Mouse (Mus musculus): ENCODE data around the gene Mfsd6. TPM values are rescaled to one million over a fixed set of nuclear protein-coding genes. Genes with fewer than 3 reads are reported as not detected.
A peak's percentile ranks its signal among the peaks of the same experiment; 100 is the strongest.
"Not testable (repeated sequence)": the region's sequence is repeated elsewhere in the genome, so short reads cannot be mapped to it uniquely, and the experiment has no call there.

Gene Mfsd6
- polyA plus RNA-seq, 1 experiment from 2014 or later: 28.6 TPM

DNA sequence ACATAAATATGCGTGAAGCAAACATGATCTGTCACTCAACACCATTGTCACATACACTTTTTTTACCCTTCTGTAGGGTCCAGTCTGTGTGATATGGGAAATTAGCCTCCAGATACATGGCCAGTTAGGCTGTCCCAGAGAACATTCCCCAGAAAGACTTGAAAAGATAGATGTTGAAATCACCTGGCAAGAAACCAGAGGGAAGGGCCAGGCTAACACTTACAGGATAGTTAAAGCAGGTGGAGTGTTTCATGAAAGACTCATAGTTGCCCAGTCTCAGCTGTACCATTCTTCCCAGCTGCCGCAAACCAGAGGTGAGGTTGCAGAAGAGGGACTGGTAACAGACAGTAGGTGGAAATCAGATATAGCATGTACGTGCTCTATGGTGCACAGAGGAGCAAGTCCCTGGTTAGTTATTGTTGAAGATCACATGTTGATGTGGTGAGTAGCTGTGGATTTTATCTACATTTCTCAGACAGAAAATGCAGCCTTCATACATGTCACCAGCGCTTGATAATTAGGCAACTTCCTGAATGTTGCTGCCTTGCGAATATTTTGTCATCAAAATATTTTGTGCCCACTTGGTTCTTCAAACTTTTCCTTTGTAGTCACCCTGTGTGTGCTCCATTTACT is 1.7 kb upstream of the Mfsd6 start:
- Histone ChIP-seq H3K4me3 (ENCODE audit: inconsistent target) (no peak overlapping the region), H3K79me2 (ENCODE audit: inconsistent target) (peaks cover 24% of the 10 kb centered on the region; the same call in 1 of the 2 replicates), H3K36me3 (ENCODE audit: inconsistent target) (no peaks in the 10 kb centered on the region), H3K27ac (no peak overlapping the region)
- WGBS (ENCODE audit: missing documents): 59% methylated on average over 5 of the region's 5 CpGs

DNA sequence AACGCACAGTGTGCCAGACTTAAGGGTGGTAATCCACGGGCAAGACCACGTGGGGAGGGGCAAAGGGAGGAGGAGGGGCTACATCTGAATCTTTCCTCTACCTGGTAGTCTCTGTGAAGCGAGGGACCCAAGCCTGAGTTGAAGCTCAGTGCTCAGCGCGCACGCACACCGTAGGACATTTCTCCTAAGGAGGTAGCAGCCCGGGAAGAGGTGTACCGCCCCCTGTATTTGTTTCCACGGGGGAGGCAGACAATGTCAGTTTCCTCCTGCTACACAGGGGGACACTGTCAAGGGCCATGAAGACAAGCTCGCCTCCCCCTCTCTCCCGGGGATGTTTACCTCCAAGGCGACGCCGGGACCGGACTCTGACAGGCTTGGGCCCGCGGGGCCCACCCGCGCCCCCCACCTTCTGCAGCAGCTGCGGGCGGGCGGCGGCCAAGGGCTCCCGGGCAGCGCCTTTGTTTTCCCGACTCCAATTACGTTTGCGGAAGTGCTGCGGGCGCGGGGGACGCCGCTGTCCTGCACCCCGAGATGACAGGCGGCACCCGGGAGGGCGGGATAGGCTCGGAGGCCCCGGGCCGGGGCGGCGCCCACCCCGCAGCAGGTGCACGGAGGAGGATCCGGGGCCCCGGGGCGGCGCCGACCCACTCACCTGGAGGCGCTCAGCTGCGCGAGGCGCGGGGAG is 749 bp downstream of the Mfsd6 start:
- Histone ChIP-seq H3K36me3 (ENCODE audit: inconsistent target) (no peaks in the 10 kb centered on the region), H3K27ac (no peak overlapping the region), H3K79me2 (ENCODE audit: inconsistent target) (peaks cover 36% of the 10 kb centered on the region), H3K4me3 (ENCODE audit: inconsistent target) (peak overlapping the region; percentile 49)
- WGBS (ENCODE audit: missing documents): 1% methylated on average over 53 of the region's 56 CpGs

DNA sequence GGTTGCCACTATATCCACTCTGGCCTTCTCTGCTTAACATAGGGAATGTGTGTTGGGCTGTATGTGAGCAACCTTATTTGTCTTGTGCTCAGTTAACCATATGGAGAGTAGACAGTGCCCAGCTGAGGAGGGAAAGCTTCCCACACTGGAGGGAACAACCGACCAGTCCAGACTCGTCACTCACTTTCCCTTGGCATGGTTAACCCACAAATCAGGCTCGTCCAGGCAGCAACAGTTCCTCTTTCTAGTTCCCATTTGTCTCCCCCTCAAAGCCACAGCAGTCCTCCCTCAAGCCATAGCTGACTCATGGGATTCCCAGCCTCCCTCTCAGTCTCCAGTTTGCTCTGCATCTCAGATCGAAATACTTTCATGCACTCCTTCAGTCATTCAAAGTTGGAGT is 4.7 kb downstream of the Mfsd6 start:
- no peak overlapping the region for H3K4me3 ChIP-seq (ENCODE audit: inconsistent target)
- 3% methylated on average over 4 of the region's 4 CpGs for WGBS (ENCODE audit: missing documents)
- H3K27ac ChIP-seq: no peak overlapping the region
- no peaks in the 10 kb centered on the region for H3K36me3 ChIP-seq (ENCODE audit: inconsistent target)
- peaks cover 76% of the 10 kb centered on the region for H3K79me2 ChIP-seq (ENCODE audit: inconsistent target)

DNA sequence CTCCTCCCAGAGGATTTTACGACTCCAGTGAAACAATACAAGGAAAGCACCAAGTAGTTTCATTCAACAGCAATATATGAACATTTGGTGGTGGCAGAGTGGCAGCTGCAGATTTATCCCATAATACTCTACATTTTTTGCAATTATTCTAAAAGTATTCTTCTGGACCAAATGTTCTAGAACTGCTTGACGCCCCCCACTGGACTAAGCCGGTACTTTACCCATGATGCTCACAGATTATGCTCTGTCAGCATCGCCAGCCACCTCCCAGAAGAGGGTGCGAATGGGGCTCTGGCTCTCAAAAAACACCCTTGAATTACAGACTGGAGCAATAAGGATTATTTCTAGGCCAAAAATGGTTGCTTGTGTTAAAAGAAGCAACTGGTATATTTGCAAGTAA is 8.2 kb downstream of the Mfsd6 start:
- Histone ChIP-seq H3K79me2 (ENCODE audit: inconsistent target) (peaks cover 70% of the 10 kb centered on the region), H3K36me3 (ENCODE audit: inconsistent target) (no peaks in the 10 kb centered on the region), H3K4me3 (ENCODE audit: inconsistent target) (no peak overlapping the region), H3K27ac (no peak overlapping the region)
- 85% methylated on average over 5 of the region's 5 CpGs for WGBS (ENCODE audit: missing documents)

DNA sequence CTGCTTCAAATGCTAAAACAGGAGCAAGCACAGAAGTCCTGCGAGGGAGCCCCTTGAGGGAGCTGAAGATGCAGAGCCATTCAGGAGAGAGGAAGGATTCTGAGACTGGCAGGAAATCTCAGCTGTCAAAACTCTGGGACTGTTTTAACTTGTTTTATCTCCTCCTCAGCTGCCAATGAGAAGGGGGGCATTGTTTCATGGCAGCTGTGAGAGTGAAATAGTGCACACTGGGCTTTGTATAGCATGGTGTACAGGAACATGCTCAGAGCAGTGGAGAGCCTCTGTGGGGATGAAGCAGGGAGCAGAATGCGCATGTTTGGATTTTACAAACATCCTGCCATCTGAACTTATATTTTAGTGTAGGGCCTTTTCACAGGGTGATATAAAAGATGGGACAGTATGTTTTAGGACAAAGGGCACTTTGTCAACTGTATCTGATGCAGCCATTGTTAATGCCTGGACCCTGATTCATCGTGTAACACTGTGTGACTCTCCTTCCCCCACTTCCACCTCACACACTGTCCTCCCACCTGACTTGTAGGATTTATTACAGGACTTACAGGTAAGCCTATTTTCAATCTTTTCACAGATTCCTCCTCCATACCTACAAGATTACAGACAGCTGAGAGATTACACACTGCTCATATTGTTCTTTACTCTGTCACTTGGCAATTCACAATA is 9.1 kb downstream of the Mfsd6 start:
- Histone ChIP-seq H3K36me3 (ENCODE audit: inconsistent target) (no peaks in the 10 kb centered on the region), H3K79me2 (ENCODE audit: inconsistent target) (peaks cover 68% of the 10 kb centered on the region), H3K4me3 (ENCODE audit: inconsistent target) (no peak overlapping the region), H3K27ac (no peak overlapping the region)
- WGBS (ENCODE audit: missing documents): 79% methylated on average over 3 of the region's 3 CpGs

DNA sequence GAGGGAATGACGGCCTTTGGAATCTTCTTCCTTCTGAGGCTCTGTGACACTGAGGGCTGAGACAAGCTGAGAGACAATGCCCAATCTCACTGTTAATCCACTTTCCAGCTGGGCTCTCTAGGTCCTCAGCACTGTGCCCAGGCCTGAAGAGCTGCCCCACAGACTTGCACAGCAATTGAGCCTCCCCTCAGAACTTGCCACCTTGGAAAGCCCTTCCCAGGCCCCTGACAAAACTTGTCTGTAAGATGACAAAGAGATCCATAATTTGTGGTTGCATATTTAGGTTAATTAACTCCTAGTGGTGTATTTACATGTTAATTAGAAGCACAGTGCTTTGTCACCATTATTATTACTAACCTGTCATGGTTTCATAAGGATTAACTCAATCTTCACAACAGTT is 12.8 kb downstream of the Mfsd6 start:
- H3K27ac ChIP-seq: no peak overlapping the region
- peaks cover 52% of the 10 kb centered on the region for H3K79me2 ChIP-seq (ENCODE audit: inconsistent target)
- no peak overlapping the region for H3K4me3 ChIP-seq (ENCODE audit: inconsistent target)
- H3K36me3 ChIP-seq (ENCODE audit: inconsistent target): no peaks in the 10 kb centered on the region
- WGBS (ENCODE audit: missing documents): 83% methylated on average over 1 of the region's 1 CpGs

DNA sequence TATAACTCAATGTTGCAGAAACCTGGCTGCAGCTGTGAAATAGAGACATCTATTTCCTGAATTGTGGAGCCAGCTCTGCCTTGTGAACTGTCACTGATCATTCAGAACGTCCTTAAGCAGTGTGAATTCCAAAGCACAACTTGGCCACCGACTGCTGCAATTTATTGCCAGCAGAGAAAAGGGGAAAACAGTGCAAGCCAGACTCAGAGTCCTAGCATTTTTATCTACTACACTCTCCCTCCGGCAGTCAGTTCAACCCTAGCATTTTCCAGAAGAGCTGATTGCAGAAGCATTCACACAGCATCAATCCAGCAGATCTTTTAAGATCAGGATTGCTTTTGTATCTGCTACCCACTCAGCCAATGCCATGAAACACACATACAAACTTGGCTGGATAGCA is 13.2 kb downstream of the Mfsd6 start:
- Histone ChIP-seq H3K79me2 (ENCODE audit: inconsistent target) (peaks cover 48% of the 10 kb centered on the region), H3K4me3 (ENCODE audit: inconsistent target) (no peak overlapping the region)
- 87% methylated on average over 3 of the region's 3 CpGs for WGBS (ENCODE audit: missing documents)

DNA sequence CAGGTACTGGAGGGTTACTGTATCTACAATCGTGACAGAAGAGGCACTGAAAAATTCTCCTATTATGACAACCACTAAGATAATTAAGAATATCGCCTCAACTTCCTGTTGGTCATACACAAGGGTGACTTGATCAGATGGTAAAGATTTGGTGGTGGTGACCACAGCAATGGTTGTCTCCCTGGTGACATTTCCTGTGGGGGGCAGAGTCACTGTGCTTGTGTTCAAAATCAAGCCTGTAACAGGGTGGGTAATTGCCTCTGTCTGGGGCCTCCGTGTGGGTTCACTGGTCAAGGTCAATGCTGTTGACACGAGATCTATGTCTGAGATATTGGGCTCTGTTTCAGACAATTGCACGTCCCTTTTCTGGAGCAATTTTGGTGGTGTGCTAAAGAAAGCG is 18.5 kb downstream of the Mfsd6 start:
- WGBS (ENCODE audit: missing documents): 65% methylated on average over 6 of the region's 6 CpGs
- Histone ChIP-seq H3K4me3 (ENCODE audit: inconsistent target) (no peak overlapping the region), H3K36me3 (ENCODE audit: inconsistent target) (0 out of 2 replicates have a peak, but pooled peaks cover 8% of the 10 kb centered on the region)

More for the DNA sequence above, 13.2 kb downstream of the Mfsd6 start:
- no peaks in the 10 kb centered on the region for H3K36me3 ChIP-seq (ENCODE audit: inconsistent target)
- H3K27ac ChIP-seq: no peak overlapping the region

DNA sequence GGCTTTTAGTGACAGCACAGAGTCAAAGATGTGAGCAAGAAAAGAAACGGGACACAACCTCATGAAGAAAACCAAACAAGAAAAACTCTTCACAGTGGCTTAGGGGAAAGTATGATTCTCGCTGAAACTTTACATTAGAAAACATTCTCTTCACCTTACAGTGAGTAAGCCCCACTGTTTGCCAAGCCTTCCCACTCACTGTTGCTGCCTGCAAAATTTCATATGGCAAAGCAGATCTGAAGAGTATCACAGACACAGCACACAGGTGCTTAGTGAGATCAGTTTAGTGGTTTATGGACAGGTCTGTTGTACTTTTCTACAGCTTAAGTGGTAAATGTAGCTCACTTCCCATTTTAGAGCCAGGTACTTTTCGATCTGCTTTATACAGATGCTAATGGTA is 20.2 kb downstream of the Mfsd6 start:
- 78% methylated on average over 3 of the region's 3 CpGs for WGBS (ENCODE audit: missing documents)
- Histone ChIP-seq H3K36me3 (ENCODE audit: inconsistent target) (0 out of 2 replicates have a peak, but pooled peaks cover 8% of the 10 kb centered on the region), H3K79me2 (ENCODE audit: inconsistent target) (peaks cover 7% of the 10 kb centered on the region; the same call in 1 of the 2 replicates), H3K27ac (no peak overlapping the region), H3K4me3 (ENCODE audit: inconsistent target) (no peak overlapping the region)

More for the DNA sequence above, 18.5 kb downstream of the Mfsd6 start:
- no peak overlapping the region for H3K27ac ChIP-seq
- peaks cover 15% of the 10 kb centered on the region; the same call in 1 of the 2 replicates for H3K79me2 ChIP-seq (ENCODE audit: inconsistent target)

DNA sequence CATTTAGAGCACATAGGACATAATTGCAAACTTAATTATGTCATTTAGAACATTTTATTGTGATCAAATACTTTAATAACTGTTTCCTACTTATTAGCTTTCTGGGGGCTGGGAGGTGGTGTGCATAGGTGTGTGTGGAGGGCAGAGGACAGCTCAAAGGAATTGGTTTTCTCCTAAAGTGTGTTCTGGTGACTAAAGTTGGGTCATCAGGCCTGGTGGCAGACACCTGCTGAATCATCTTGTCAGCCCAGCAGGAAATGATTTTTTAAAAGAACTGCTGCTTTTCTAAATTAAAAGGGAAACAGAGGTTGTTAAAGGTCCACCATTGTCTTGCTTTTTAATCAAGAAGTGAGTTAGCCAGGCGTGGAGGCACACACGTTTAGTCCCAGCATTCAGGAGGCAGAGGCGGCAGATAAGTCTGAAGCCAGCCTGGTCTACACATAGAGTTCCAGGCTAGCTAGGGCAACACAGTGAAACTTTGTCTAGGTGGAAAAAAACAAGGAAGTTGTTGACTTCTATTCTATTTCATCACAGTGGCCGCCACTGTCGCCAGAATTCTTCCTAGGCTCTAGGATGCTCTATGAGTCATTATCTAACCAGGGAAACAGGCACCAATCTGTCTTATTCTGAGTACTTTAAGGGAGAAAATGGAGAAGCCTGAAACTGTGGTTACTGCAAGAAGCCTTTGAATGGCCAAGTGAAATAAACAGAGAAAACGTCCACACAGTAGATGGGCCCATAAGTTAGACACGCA is 24.3 kb downstream of the Mfsd6 start:
- Histone ChIP-seq H3K79me2 (ENCODE audit: inconsistent target) (peaks cover 18% of the 10 kb centered on the region; the same call in 1 of the 2 replicates), H3K36me3 (ENCODE audit: inconsistent target) (0 out of 2 replicates have a peak, but pooled peaks cover under 1% of the 10 kb centered on the region), H3K4me3 (ENCODE audit: inconsistent target) (no peak overlapping the region), H3K27ac (no peak overlapping the region)
- 34% methylated on average over 7 of the region's 7 CpGs for WGBS (ENCODE audit: missing documents)

DNA sequence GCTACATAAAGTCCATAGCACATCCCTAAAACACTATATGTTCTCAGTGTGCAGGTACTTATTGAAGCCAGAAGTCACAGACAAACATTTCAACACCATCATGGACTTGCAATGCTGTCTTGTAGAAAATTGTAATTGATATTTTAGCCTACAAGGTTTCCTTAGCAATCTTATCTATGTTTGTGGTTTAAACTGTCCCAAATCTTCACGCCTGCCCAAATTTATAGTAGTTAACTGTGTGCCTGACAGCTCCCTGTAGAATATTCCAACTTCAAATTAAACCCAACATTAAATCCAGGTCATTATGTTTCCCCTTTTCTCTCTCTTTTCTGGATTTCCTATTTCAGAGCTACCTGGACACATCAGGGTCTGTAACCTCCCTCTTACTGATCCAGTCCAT is 25.3 kb downstream of the Mfsd6 start:
- no peak overlapping the region for H3K4me3 ChIP-seq (ENCODE audit: inconsistent target)
- peaks cover 18% of the 10 kb centered on the region; the same call in 1 of the 2 replicates for H3K79me2 ChIP-seq (ENCODE audit: inconsistent target)
- 100% methylated on average over 1 of the region's 1 CpGs for WGBS (ENCODE audit: missing documents)
- H3K27ac ChIP-seq: no peak overlapping the region
- H3K36me3 ChIP-seq (ENCODE audit: inconsistent target): no peaks in the 10 kb centered on the region

DNA sequence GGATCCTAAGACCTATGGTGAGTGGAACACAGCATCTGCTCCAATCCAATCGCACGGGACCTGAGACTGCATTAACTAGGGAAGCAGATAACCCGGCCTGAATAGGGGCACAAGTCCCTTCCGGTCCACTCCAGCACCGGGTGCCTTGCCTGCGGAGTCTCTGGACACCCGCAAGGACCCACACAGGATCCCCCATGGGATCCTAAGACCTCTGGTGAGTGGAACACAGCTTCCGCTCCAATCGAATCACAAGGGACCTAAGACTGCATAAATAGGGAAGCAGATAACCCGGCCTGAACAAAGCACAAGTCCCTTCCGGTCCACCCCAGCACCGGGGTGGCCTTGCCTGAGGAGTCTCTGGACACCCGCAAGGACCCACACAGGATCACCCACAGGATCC is 32.8 kb downstream of the Mfsd6 start:
- 89% methylated on average over 10 of the region's 13 CpGs for WGBS (ENCODE audit: missing documents)

DNA sequence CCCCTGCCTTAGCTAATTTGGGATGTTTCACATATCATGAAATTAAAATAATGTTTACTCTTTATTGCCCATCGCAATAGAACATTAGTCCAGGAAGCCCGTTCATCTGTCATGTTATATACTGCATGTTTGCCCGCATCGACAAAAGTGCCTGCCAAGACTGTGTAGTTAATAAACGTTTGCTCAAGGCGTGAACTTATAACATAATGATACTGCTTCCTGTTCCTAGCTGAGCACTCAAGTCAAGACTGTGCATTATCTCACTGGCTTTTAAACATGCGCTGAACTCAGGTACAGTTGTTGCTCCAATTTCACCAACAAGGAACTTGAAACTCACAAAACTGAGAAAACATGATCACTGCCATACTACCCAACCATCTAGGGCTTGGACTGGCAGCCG is 39.6 kb downstream of the Mfsd6 start:
- Histone ChIP-seq H3K4me3 (ENCODE audit: inconsistent target) (no peak overlapping the region), H3K36me3 (ENCODE audit: inconsistent target) (no peaks in the 10 kb centered on the region), H3K79me2 (ENCODE audit: inconsistent target) (peaks cover 6% of the 10 kb centered on the region; the same call in 1 of the 2 replicates), H3K27ac (no peak overlapping the region)
- 90% methylated on average over 8 of the region's 8 CpGs for WGBS (ENCODE audit: missing documents)

More for the DNA sequence above, 32.8 kb downstream of the Mfsd6 start:
- not testable (repeated sequence) for H3K79me2 ChIP-seq (ENCODE audit: inconsistent target); H3K4me3 ChIP-seq (ENCODE audit: inconsistent target); H3K36me3 ChIP-seq (ENCODE audit: inconsistent target); H3K27ac ChIP-seq

DNA sequence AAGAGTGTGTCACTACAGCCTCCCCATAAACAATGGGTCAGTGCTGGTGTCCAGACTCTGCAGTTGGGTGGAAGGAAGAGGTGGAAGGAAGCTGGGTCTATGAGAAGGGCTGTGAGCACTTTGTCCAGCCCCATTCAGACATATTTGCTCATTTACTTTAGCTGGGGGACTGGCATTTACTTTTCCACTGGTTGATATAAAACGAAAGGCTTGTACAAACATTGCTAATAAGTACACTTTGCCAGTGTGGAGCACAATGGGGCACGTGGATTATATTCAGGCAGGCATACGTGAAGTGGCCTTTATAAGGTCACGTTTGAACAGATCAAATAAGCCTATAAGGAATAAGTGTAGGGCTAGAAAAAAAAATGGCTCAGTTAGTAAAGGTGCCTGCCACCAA is 43.7 kb downstream of the Mfsd6 start:
- H3K27ac ChIP-seq: no peak overlapping the region
- WGBS (ENCODE audit: missing documents): 93% methylated on average over 4 of the region's 4 CpGs
- no peak overlapping the region for H3K4me3 ChIP-seq (ENCODE audit: inconsistent target)
- peaks cover 6% of the 10 kb centered on the region; the same call in 1 of the 2 replicates for H3K79me2 ChIP-seq (ENCODE audit: inconsistent target)
- H3K36me3 ChIP-seq (ENCODE audit: inconsistent target): no peaks in the 10 kb centered on the region

Data from macrophage (primary cell).